Mouse (Mus musculus) midbrain, postnatal 0 days (tissue): ENCODE results near the gene Arl9. TPM values are rescaled to one million over a fixed set of nuclear protein-coding genes. Genes with fewer than 3 reads are reported as not detected.

Experiments used
- ATAC-seq: fragments of 200-750 bp; cut with Nextera tagmentation; 2 replicates; pipeline ENCODE4 v1.8.0; 2017; ENCODE audit warnings: moderate number of reproducible peaks, mild to moderate bottlenecking, moderate TSS enrichment, moderate library complexity; ENCODE audit not compliant: low FRiP score
- DNase-seq: peaks from one replicate; pipeline ENCODE4 v3.0.0-alpha.2; 2015; ENCODE audit warnings: low spot score
- H3K27ac ChIP-seq: fragments of 300-500 bp; sonication (generic); 2 replicates; pipeline ENCODE4 v1.5.1; 2014; ENCODE audit warnings: low read depth, mild to moderate bottlenecking, low read length, mixed read lengths
- H3K27me3 ChIP-seq: fragments of 300-500 bp; sonication (generic); 2 replicates; pipeline ENCODE4 v1.6.1; 2014; ENCODE audit warnings: low read length, control low read depth, mixed read lengths; ENCODE audit not compliant: insufficient read depth
- H3K36me3 ChIP-seq: fragments of 300-500 bp; sonication (generic); 2 replicates; pipeline ENCODE4 v1.6.1; 2014; ENCODE audit warnings: low read length, control low read depth, mixed read lengths; ENCODE audit not compliant: insufficient read depth
- H3K4me1 ChIP-seq: fragments of 300-500 bp; sonication (generic); 2 replicates; pipeline ENCODE4 v1.6.1; 2014; ENCODE audit warnings: mild to moderate bottlenecking, control low read depth, antibody characterized with exemption, low read length, mixed read lengths; ENCODE audit not compliant: insufficient read depth
- H3K4me2 ChIP-seq: fragments of 300-500 bp; sonication (generic); 2 replicates; pipeline ENCODE4 v1.6.1; 2014; ENCODE audit warnings: low read depth, mild to moderate bottlenecking, low read length, mixed read lengths; ENCODE audit not compliant: poor library complexity, severe bottlenecking
- H3K4me3 ChIP-seq: fragments of 300-500 bp; sonication (generic); 2 replicates; pipeline ENCODE4 v1.5.1; 2014; ENCODE audit warnings: low read depth, mild to moderate bottlenecking, low read length, moderate library complexity
- H3K9ac ChIP-seq: fragments of 300-500 bp; sonication (generic); replicated peaks from 2 replicates; pipeline ENCODE4 v1.6.1; 2014; ENCODE audit warnings: mild to moderate bottlenecking, low read length, moderate library complexity, mixed read lengths; ENCODE audit not compliant: poor library complexity, severe bottlenecking
- H3K9me3 ChIP-seq: fragments of 300-500 bp; sonication (generic); 2 replicates; pipeline ENCODE4 v1.6.1; 2016; ENCODE audit warnings: low read length, control low read depth
- CTCF ChIP-seq: IDR thresholded peaks from 2 replicates; pipeline ENCODE4 v1.5.1; 2016; ENCODE audit warnings: antibody characterized with exemption, mild to moderate bottlenecking
- WGBS: fragments of 180-500 bp; shearing (Covaris S2); extraction: QIAGEN DNeasy Blood & Tissue Kit; methylation state at CpG from one replicate; pipeline ENCODE4 v1.1.7; 2014; 5-methylcytosine and 5-hydroxymethylcytosine counted together
- polyA plus RNA-seq: library from polyadenylated mRNA; unstranded; fragments of >200 nt; fragmentation: Nextera tagmentation; extraction: Ambion mirVana; gene quantifications from 2 replicates; pipeline ENCODE4 v1.2.1, GENCODE M21; 2015
- total RNA-seq: library from RNA; depleted of rRNA; stranded (reverse); fragments of >200 nt; gene quantifications from 2 replicates; pipeline ENCODE4 v1.2.3, GENCODE M21; 2014; rRNA removed

The Arl9 gene
- total and polyA plus RNA-seq, 2 experiments from 2014 or later: not detected

DNA sequence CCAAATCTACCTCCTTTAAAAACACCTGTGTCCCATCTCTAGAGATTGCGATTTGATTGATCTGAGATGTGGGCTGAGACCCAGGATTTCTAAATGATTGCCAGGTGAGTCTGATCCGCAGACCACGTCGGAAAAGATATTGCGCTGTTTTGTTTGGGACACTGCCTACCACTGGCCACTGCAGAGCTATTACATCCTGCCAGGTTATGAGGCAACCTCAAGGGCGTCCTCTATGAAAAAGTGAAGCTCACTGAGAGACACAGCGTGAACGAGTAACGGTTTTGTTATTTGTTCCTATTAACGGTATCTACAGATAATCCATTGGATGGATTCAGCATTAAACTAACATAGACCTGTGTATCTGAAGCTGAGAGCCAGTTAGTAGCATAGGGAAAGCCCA is 34.6 kb downstream of the Arl9 start:
- no peak overlapping the region for H3K4me2 ChIP-seq
- no peaks in the 10 kb centered on the region for H3K36me3 ChIP-seq
- H3K9ac ChIP-seq: no peak overlapping the region
- ATAC-seq (no peak), DNase-seq (no peak)
- H3K27ac ChIP-seq: no peak overlapping the region
- H3K4me3 ChIP-seq: no peak overlapping the region
- no peaks in the 10 kb centered on the region for H3K9me3 ChIP-seq
- H3K4me1 ChIP-seq: no peaks in the 10 kb centered on the region
- no peaks in the 10 kb centered on the region for H3K27me3 ChIP-seq
- WGBS: 92% methylated on average over 10 of the region's 10 CpGs
- no peak for TF ChIP-seq CTCF

DNA sequence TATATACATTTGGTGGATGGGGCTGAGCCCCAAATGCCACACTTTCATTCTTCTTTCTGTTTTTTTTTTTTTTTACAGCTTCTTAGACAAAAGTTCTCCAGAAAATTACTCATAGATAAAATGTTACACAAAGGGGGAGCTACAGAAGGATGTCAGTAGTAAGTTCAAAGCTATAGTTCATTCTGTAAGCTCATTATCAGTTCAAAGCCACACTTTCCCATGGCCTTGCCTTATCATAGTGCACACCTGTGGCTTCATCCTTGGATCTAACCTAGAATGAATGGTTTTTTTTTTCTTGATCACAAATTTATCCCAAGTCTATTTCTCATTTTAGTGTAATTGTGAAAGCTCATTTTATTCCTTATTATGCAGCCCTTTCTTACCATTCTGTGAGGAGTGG is 35.5 kb downstream of the Arl9 start:
- Histone ChIP-seq H3K36me3 (no peaks in the 10 kb centered on the region), H3K4me2 (no peak overlapping the region), H3K9ac (no peak overlapping the region), H3K9me3 (no peaks in the 10 kb centered on the region), H3K27me3 (no peaks in the 10 kb centered on the region), H3K4me3 (no peak overlapping the region), H3K4me1 (no peaks in the 10 kb centered on the region), H3K27ac (no peak overlapping the region)
- DNase-seq (no peak), ATAC-seq (no peak)
- no peak for TF ChIP-seq CTCF

- H3K4me1 ChIP-seq: no peaks in the 10 kb centered on the region
- TF ChIP-seq CTCF: no peak
- H3K27me3 ChIP-seq: no peaks in the 10 kb centered on the region
- WGBS: 74% methylated on average over 5 of the region's 5 CpGs
- H3K9ac ChIP-seq: no peak overlapping the region
- no peaks in the 10 kb centered on the region for H3K36me3 ChIP-seq
- DNase-seq (no peak), ATAC-seq (no peak)
- H3K9me3 ChIP-seq: no peaks in the 10 kb centered on the region
- H3K27ac ChIP-seq: no peak overlapping the region
- H3K4me2 ChIP-seq: no peak overlapping the region
- no peak overlapping the region for H3K4me3 ChIP-seq
These were observed 40.5 kb downstream of the Arl9 start for GRCm38 (mm10) chr5:77044362-77044761.

GRCm38 (mm10) chr5:77052616-77053015 is 48.8 kb downstream of the Arl9 start:
- Histone ChIP-seq H3K27me3 (no peaks in the 10 kb centered on the region), H3K4me3 (no peak overlapping the region), H3K36me3 (no peaks in the 10 kb centered on the region), H3K9me3 (no peaks in the 10 kb centered on the region), H3K27ac (no peak overlapping the region), H3K4me1 (no peaks in the 10 kb centered on the region), H3K9ac (no peak overlapping the region), H3K4me2 (no peak overlapping the region)
- no peak for TF ChIP-seq CTCF
- ATAC-seq (no peak), DNase-seq (no peak)
- WGBS: 84% methylated on average over 5 of the region's 5 CpGs

GRCm38 (mm10) chr5:77056881-77057440 is 53.1 kb downstream of the Arl9 start:
- 58% methylated on average over 12 of the region's 12 CpGs for WGBS
- H3K9me3 ChIP-seq: no peaks in the 10 kb centered on the region
- no peak overlapping the region for H3K4me2 ChIP-seq
- H3K27ac ChIP-seq: no peak overlapping the region
- DNase-seq: no peak
- H3K36me3 ChIP-seq: no peaks in the 10 kb centered on the region
- no peaks in the 10 kb centered on the region for H3K27me3 ChIP-seq
- TF ChIP-seq CTCF: no peak
- no peaks in the 10 kb centered on the region for H3K4me1 ChIP-seq
- no peak overlapping the region for H3K9ac ChIP-seq
- no peak for ATAC-seq
- no peak overlapping the region for H3K4me3 ChIP-seq

Other genes starting within 250 kb of the Arl9 start
- 11.0 and 16.3 TPM in 2 replicates for gene Aasdh, start 98.5 kb upstream of the Arl9 start, total RNA-seq
- 10.1 and 11.5 TPM in 2 replicates for gene Aasdh, start 98.5 kb upstream of the Arl9 start, polyA plus RNA-seq
- 96.6 and 116 TPM in 2 replicates for gene Paics, start 52.7 kb upstream of the Arl9 start, total RNA-seq
- 137 and 144 TPM in 2 replicates for gene Paics, start 52.7 kb upstream of the Arl9 start, polyA plus RNA-seq
- gene Ppat, start 52.5 kb upstream of the Arl9 start, total RNA-seq: 10.7 and 14.0 TPM in 2 replicates
- gene Ppat, start 52.5 kb upstream of the Arl9 start, polyA plus RNA-seq: 7.8 and 8.2 TPM in 2 replicates
- gene Srp72, start 29.4 kb upstream of the Arl9 start, total RNA-seq: 69.8 and 80.3 TPM in 2 replicates
- 74.3 and 76.7 TPM in 2 replicates for gene Srp72, start 29.4 kb upstream of the Arl9 start, polyA plus RNA-seq
- 0.38 TPM in 1 of 2 replicates, not detected in the other for gene Thegl, start 12.0 kb downstream of the Arl9 start, total RNA-seq
- 0.52 and 1.0 TPM in 2 replicates for gene Thegl, start 12.0 kb downstream of the Arl9 start, polyA plus RNA-seq
- gene Hopx, start 111.1 kb downstream of the Arl9 start, total RNA-seq: 9.1 and 20.8 TPM in 2 replicates
- gene Hopx, start 111.1 kb downstream of the Arl9 start, polyA plus RNA-seq: 1.4 and 1.8 TPM in 2 replicates
- gene Spink2, start 207.4 kb downstream of the Arl9 start, total RNA-seq: not detected in 2 replicates
- gene Spink2, start 207.4 kb downstream of the Arl9 start, polyA plus RNA-seq: 1.1 and 1.5 TPM in 2 replicates